Mouse (Mus musculus) lung, postnatal 0 days (tissue): ENCODE data around the gene Atp2b2.

ENCODE experiments used
- CTCF ChIP-seq: IDR thresholded peaks from 2 replicates; pipeline ENCODE4 v1.5.1; 2016; ENCODE audit warnings: antibody characterized with exemption, mild to moderate bottlenecking
- EP300 ChIP-seq: IDR thresholded peaks from 2 replicates; pipeline ENCODE4 v1.6.1; 2016; ENCODE audit warnings: antibody characterized with exemption, mild to moderate bottlenecking, control low read depth

DNA sequence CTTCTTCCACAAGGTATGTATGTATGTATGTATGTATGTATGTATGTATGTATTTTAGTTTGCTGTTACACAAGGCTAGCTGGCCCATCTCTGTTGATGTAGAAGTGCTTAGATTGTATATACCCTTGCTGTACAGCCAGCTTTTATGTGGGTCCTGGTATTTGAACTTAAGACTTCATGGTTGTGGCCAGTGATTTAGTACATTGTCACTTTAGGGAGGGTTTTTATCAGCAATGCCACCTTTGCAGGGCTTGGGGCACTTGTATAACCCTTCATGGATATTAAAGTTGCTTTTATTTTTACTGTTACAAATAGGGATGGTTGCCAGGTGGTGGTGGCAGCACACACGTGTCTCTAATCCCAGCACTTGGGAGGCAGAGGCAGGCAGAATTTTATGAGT lies 347.2 kb downstream of the Atp2b2 start:
- TF ChIP-seq CTCF (no peak), EP300 (no peak)
